Mouse (Mus musculus) testis, postnatal 10 days (tissue): Measurements from ENCODE around the gene Pcolce2.
"Not testable (repeated sequence)": the region's sequence is repeated elsewhere in the genome, so short reads cannot be mapped to it uniquely, and the experiment has no call there.

Experiments
- DNase-seq: peaks from one replicate; pipeline ENCODE4 v3.0.0; 2021; ENCODE audit warnings: low spot score

Pcolce2 gene

GRCm38 (mm10) chr9:95637271-95638181 lies at the start of gene Pcolce2:
TSS of gene Pcolce2 (plus strand) at chr9:95637601.
- peak; percentile 54 for DNase-seq

- no peak for DNase-seq
Observed at GRCm38 (mm10) chr9:95588070-95588469, 49.3 kb upstream of the Pcolce2 start.

- no peak for DNase-seq
Observed at GRCm38 (mm10) chr9:95594291-95594690, 43.1 kb upstream of the Pcolce2 start.

GRCm38 (mm10) chr9:95597466-95598178 lies 39.8 kb upstream of the Pcolce2 start:
- no peak for DNase-seq

- DNase-seq: no peak
Observed at GRCm38 (mm10) chr9:95598179-95598721, 39.2 kb upstream of the Pcolce2 start.

- no peak for DNase-seq
Observed at GRCm38 (mm10) chr9:95599399-95599798, 38.0 kb upstream of the Pcolce2 start.

- no peak for DNase-seq
Observed at GRCm38 (mm10) chr9:95602849-95603248, 34.6 kb upstream of the Pcolce2 start.

GRCm38 (mm10) chr9:95603316-95603715 lies 34.1 kb upstream of the Pcolce2 start:
- no peak for DNase-seq

- DNase-seq: no peak
Observed at GRCm38 (mm10) chr9:95607196-95607595, 30.2 kb upstream of the Pcolce2 start.

- no peak for DNase-seq
Observed at GRCm38 (mm10) chr9:95612246-95612768, 25.1 kb upstream of the Pcolce2 start.

GRCm38 (mm10) chr9:95613426-95614127 lies 23.8 kb upstream of the Pcolce2 start:
- no peak for DNase-seq

- DNase-seq: no peak
Observed at GRCm38 (mm10) chr9:95614861-95615615, 22.4 kb upstream of the Pcolce2 start.

- no peak for DNase-seq
Observed at GRCm38 (mm10) chr9:95615961-95616360, 21.4 kb upstream of the Pcolce2 start.

GRCm38 (mm10) chr9:95618572-95618971 lies 18.8 kb upstream of the Pcolce2 start:
- DNase-seq: no peak

GRCm38 (mm10) chr9:95624072-95624471 lies 13.3 kb upstream of the Pcolce2 start:
- DNase-seq: no peak

GRCm38 (mm10) chr9:95628439-95628948 lies 8.9 kb upstream of the Pcolce2 start:
- DNase-seq: no peak

- DNase-seq: not testable (repeated sequence)
Observed at GRCm38 (mm10) chr9:95629561-95629960, 7.8 kb upstream of the Pcolce2 start.

- DNase-seq: no peak
Observed at GRCm38 (mm10) chr9:95636395-95636794, 1.0 kb upstream of the Pcolce2 start.

- DNase-seq: no peak
Observed at GRCm38 (mm10) chr9:95639919-95640318, 2.5 kb downstream of the Pcolce2 start.

- no peak for DNase-seq
Observed at GRCm38 (mm10) chr9:95645926-95646325, 8.5 kb downstream of the Pcolce2 start.

- peak; percentile 52 for DNase-seq
Observed at GRCm38 (mm10) chr9:95653363-95653762, 16.0 kb downstream of the Pcolce2 start.
